Mouse (Mus musculus) lung, postnatal 0 days (tissue): ENCODE results near the gene Impdh2.

Experiments
- CTCF ChIP-seq: IDR thresholded peaks from 2 replicates; pipeline ENCODE4 v1.5.1; 2016; ENCODE audit warnings: antibody characterized with exemption, mild to moderate bottlenecking
- EP300 ChIP-seq: IDR thresholded peaks from 2 replicates; pipeline ENCODE4 v1.6.1; 2016; ENCODE audit warnings: antibody characterized with exemption, mild to moderate bottlenecking, control low read depth

DNA sequence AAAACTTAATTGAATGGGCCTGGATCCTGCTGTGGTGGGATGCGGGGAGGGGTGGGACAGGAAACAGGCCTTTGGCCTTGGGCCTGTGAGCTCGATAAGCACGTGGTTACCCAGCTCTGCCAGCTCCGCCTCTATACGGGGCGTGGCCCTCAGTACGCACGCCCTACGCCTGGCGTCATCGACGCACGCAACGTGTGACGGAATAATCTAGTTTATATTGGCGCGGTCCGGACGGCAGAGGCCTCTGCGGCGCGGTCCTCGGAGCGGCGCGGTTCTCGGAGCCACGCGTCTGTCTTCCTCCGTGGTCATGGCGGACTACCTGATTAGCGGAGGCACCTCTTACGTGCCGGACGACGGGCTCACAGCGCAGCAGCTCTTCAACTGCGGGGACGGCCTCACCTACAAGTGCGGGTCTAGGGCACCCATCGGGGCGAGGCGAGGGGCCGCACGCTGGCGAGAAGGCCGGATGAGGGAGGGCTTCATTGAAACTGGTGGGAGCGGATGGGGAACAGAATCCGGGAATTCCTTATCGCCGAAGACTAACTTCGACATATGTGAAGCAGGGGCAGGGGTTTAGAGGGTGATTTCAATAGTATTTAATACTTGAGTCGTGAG, at the start of gene Impdh2:
- TF ChIP-seq CTCF (peak; percentile 29; the same call in 1 of the 2 replicates), EP300 (no peak)
